In the genomic region with DNA sequence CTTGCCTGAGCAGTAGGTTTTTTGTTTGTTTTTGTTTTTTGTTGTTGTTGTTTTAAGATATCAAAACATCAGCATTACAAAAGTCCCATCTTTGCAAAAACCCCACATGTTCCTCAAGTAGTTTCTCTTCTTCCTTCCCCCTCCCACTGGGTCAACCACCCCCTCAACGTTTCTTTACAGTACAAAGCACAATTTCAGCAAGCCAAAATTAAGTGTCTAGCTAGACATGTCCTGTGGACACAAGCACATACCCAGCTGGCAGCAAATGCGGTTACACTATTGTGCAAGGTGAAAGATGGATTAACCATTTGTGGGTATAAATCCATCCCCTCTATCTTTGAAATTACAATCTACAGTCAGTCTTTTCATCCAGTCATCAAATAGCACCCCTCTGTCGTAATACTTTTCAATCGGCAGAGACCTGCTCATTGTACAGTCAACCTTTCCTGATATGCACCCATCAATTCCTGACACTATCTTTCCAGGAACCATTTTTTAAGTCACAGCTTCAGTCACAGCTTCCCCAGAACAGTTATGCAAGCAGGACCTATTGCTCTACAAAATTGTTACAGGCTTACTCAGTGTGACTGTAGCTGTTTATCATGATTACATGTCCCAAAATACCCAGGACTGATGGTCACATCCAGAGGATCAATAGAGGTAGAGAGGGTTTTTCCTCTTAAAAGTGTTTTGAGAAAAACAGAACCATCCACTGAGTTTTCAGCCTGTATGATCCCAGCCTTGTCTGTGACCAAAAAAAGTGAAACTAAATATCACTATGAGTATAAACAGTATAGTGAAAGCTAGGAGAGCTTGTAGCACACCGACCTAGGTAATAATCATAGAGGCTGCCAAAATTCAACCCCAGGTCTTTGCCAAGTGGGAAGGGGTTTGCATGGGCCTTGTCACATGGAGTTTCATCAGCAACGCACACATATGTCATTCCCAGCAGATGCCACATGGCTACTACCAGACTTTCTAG, we compare ENCODE assay signal across 12 mouse cellular contexts.
DNase-seq lines count a peak whose midpoint lies in the region; ATAC-seq lines count a peak whose summit lies in the region.
"Had no signal": no experiment of that assay in that cellular context is flagged by ENCODE, and none has a peak within 500 bp of the region (broad histone marks: within the 10 kb centered on the region; RNA-seq: fewer than 3 reads in every experiment).

No protein-coding gene starts in this region.

- ATAC-seq in CD4-positive, CD25-positive, alpha-beta regulatory T cell, adult 4 months = peak; percentile 64
- peak; percentile 57 for ATAC-seq in inflammation-experienced regulatory T-cells, adult 6 months
- ATAC-seq in megakaryocyte, adult 5-6 weeks (ENCODE audit: poor library complexity, severe bottlenecking) = peak; percentile 40; the same call in 1 of the 2 replicates

- DNase-seq in cerebellum, postnatal 10 days = peak; percentile 32 to 35
- DNase-seq in cerebellum, postnatal 4 days (ENCODE audit: low spot score in 2 of 2) = no peak
- no peak for DNase-seq in c-Kit-positive CD71-positive TER-119-positive erythroid progenitor cells, embryonic 14.5 days (ENCODE audit: low spot score)
- no peak for DNase-seq in right cerebral cortex, postnatal 14 days
- DNase-seq in heart, adult 8-10 months (ENCODE audit: low spot score) = no peak
- DNase-seq: cerebellum, adult 11 months; cerebellum, postnatal 36 days; kidney, adult 2 months; kidney, postnatal 14 days had no signal

Comparison
In these comparisons a context has a peak if more than half of its experiments do, and no peak if none do; other contexts are left out.
1. DNase-seq: peak in cerebellum, postnatal 10 days (2 of 2); none in cerebellum, postnatal 4 days (0 of 2), c-Kit-positive CD71-positive TER-119-positive erythroid progenitor cells, embryonic 14.5 days (single experiment), right cerebral cortex, postnatal 14 days (single experiment) and heart, adult 8-10 months (single experiment).
2. Peak in every context shown above with its lines, with median percentiles within 50 percentile points of each other: ATAC-seq.